Mouse (Mus musculus): ENCODE results near the gene Il9r. TPM values are rescaled to one million over a fixed set of nuclear protein-coding genes. Genes with fewer than 3 reads are reported as not detected.

Gene Il9r
- polyA plus RNA-seq, 1 experiment from 2014 or later, result 0.05 TPM

DNA sequence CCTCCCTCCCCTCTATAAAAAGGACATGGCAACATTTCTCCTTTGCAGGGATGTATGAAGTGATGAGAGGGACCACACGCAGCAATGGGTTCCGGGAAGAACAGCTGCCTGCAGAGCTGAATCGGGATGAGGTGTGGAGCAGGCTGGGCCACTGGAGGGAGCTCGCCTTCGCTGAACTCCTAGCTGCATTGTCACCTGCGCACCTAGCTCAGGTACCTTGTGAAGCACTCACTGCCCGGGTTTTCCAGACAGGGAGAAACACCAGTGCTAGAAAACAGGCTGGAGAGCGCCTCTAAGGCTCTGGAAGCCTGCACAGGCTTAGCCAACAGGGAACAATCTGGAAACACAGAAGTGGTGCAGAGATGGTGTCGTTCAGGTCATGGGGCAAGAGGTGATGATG, 38.6 kb downstream of the Il9r start:
- no peaks in the 10 kb centered on the region for H3K9me3 ChIP-seq (ENCODE audit: low read length)
- H3K4me2 ChIP-seq (ENCODE audit: low read depth, low read length), result no peak overlapping the region
- H3K9ac ChIP-seq (replicated peaks), result no peak overlapping the region
- WGBS (ENCODE audit: insufficient replicate concordance), result 12% methylated on average over 9 of the region's 9 CpGs
- H3K27me3 ChIP-seq (ENCODE audit: insufficient read depth, low read length), result peaks cover 13% of the 10 kb centered on the region
- DNase-seq (no peak), ATAC-seq (no peak)
- no peak overlapping the region for H3K27ac ChIP-seq (ENCODE audit: low read depth)
- no peak overlapping the region for H3K4me3 ChIP-seq (ENCODE audit: low read depth, low read length)
- no peaks in the 10 kb centered on the region for H3K36me3 ChIP-seq (replicated peaks; ENCODE audit: insufficient read depth, low read length)
- no peak for TF ChIP-seq EP300 (IDR thresholded peaks at IDR 0.05; ENCODE audit: low read depth)
- TF ChIP-seq CTCF (IDR thresholded peaks at IDR 0.05; ENCODE audit: low read depth), result no peak
- no peaks in the 10 kb centered on the region for H3K4me1 ChIP-seq (ENCODE audit: insufficient read depth)

DNA sequence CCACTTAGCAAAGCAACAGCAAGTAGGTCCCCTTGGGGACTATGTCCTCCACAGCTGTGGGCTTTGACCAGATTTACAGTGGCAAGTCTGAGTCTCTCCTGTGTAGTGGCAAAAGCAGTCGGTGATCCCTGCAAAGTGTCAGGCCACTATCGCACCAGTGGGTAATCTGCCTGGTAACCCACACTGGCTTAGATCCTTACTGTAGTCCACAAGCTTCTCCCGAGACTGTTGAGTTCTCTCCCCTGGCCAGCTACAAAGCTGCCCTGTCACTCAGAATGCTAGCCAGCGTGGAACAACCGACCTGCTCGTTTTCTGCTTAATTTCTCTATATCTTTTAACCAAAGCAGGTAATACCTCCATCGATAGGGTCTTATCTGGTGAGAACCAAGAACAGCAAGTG, 39.7 kb downstream of the Il9r start:
- Histone ChIP-seq H3K9me3 (ENCODE audit: low read length) (no peaks in the 10 kb centered on the region), H3K27me3 (ENCODE audit: insufficient read depth, low read length) (peaks cover 13% of the 10 kb centered on the region)

DNA sequence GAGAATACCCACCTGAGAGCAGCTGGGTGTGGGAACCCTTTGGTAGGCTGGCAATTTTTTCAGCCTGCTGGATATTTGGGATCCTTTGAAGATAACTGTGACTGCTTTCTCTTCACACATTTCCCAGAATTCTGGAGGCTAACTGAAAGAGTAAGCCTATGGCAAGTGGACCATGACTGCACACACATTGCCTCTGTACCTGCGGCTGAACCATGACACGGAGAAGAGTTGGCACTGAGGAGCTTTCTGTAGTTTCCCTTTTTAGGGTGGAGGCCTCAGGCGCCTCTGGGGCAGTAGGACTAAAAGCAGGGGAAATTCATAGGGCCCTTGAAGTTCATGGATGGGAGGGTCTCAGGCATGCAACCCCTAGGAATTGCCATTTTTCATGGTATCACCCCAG, 40.9 kb downstream of the Il9r start:
- Histone ChIP-seq H3K27me3 (ENCODE audit: insufficient read depth, low read length) (peaks cover 13% of the 10 kb centered on the region), H3K36me3 (replicated peaks; ENCODE audit: insufficient read depth, low read length) (no peaks in the 10 kb centered on the region), H3K4me3 (ENCODE audit: low read depth, low read length) (no peak overlapping the region), H3K27ac (ENCODE audit: low read depth) (no peak overlapping the region), H3K4me2 (ENCODE audit: low read depth, low read length) (no peak overlapping the region), H3K9me3 (ENCODE audit: low read length) (no peaks in the 10 kb centered on the region), H3K4me1 (ENCODE audit: insufficient read depth) (no peaks in the 10 kb centered on the region), H3K9ac (replicated peaks) (no peak overlapping the region)
- DNase-seq (no peak), ATAC-seq (no peak)
- 66% methylated on average over 3 of the region's 3 CpGs for WGBS (ENCODE audit: insufficient replicate concordance)
- no peak for TF ChIP-seq CTCF (IDR thresholded peaks at IDR 0.05; ENCODE audit: low read depth)
- TF ChIP-seq EP300 (IDR thresholded peaks at IDR 0.05; ENCODE audit: low read depth), result no peak

More for the DNA sequence above, 39.7 kb downstream of the Il9r start:
- ATAC-seq (no peak), DNase-seq (no peak)
- H3K4me3 ChIP-seq (ENCODE audit: low read depth, low read length), result no peak overlapping the region
- 71% methylated on average over 7 of the region's 7 CpGs for WGBS (ENCODE audit: insufficient replicate concordance)
- H3K9ac ChIP-seq (replicated peaks), result no peak overlapping the region
- TF ChIP-seq EP300 (IDR thresholded peaks at IDR 0.05; ENCODE audit: low read depth), result no peak
- TF ChIP-seq CTCF (IDR thresholded peaks at IDR 0.05; ENCODE audit: low read depth), result no peak
- H3K36me3 ChIP-seq (replicated peaks; ENCODE audit: insufficient read depth, low read length), result no peaks in the 10 kb centered on the region
- H3K27ac ChIP-seq (ENCODE audit: low read depth), result no peak overlapping the region
- H3K4me2 ChIP-seq (ENCODE audit: low read depth, low read length), result no peak overlapping the region
- no peaks in the 10 kb centered on the region for H3K4me1 ChIP-seq (ENCODE audit: insufficient read depth)

DNA sequence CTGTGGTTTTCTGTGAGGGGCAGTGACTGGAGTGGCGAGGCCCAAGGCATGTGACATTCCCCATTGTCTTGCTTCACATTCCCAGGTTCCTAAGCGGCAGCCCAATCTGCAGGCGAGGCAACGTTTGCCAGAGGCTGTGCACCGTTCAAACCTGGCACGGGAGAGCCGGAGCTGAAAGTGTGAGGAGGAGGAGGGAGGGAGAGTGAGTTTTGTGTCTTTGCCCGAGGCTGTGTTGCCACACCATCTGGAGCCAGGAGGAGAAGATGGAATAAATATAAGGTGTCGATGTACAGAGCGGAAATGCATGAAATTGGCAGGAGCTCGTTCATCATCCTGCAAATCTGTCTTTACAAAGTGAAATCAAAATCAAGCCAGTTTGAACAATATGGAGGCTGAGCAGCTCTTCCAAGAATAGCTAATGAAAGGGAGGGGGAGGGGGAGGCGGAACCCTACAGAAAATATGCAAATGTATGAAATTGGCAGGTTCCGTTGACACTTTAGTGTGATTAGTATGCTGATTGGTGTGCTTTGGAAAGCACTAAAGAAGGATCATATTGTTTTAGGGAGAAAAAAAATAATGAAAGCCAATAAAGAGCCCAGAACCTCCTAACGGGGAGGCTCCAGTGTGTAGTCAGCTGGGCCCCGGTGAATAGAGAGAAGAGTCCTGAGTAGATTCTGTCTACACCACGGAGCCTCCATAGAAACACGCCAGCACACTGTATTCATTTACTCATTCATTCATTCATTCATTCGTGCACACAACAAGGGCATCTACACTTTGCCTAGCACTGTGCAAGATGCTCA, 42.1 kb downstream of the Il9r start:
- no peak overlapping the region for H3K27ac ChIP-seq (ENCODE audit: low read depth)
- no peak for ATAC-seq
- no peaks in the 10 kb centered on the region for H3K36me3 ChIP-seq (replicated peaks; ENCODE audit: insufficient read depth, low read length)
- no peaks in the 10 kb centered on the region for H3K4me1 ChIP-seq (ENCODE audit: insufficient read depth)
- no peak overlapping the region for H3K4me2 ChIP-seq (ENCODE audit: low read depth, low read length)
- H3K9ac ChIP-seq (replicated peaks), result no peak overlapping the region
- H3K27me3 ChIP-seq (ENCODE audit: insufficient read depth, low read length), result peaks cover 13% of the 10 kb centered on the region
- WGBS (ENCODE audit: insufficient replicate concordance), result 71% methylated on average over 18 of the region's 18 CpGs
- no peak for DNase-seq
- no peaks in the 10 kb centered on the region for H3K9me3 ChIP-seq (ENCODE audit: low read length)
- no peak for TF ChIP-seq EP300 (IDR thresholded peaks at IDR 0.05; ENCODE audit: low read depth)
- TF ChIP-seq CTCF (IDR thresholded peaks at IDR 0.05; ENCODE audit: low read depth), result no peak
- no peak overlapping the region for H3K4me3 ChIP-seq (ENCODE audit: low read depth, low read length)

DNA sequence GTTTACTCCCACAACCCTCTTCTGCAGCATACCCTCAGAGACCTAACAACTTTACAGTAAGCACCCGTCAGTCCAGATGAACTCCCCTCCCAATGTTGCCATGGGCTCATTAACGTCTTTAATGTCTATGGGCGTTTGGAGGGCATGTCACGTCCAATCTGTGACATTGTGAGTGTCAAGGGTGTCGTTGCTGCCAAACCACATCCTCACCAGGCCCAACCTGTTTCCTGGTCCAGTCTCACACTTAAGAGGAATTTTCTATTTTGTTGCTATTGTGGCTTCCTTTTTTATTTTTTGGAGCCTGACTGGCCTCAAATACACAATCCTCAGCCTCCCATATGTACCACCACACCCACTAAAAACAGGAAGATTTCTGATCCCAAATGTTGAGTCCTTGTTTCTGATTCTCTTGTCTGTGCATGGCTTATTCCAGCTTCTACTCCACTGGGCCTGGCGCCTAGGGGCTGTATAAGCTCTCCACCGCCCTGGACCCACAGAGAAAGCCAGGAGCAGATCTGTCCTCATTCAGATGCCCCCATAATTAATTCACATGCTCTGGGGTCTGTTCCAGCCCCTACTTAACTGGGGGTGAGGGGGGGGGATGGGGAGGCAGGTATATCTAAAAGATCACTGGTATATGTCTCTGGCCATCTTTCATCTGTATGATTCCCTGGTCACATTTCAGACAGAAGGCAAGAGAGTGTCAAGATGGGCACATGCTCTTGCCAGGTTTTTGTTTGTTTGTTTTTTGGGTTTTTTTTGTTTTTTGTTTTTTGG, 43.0 kb downstream of the Il9r start:
- TF ChIP-seq CTCF (IDR thresholded peaks at IDR 0.05; ENCODE audit: low read depth) (no peak), EP300 (IDR thresholded peaks at IDR 0.05; ENCODE audit: low read depth) (no peak)
- DNase-seq, result no peak
- H3K27me3 ChIP-seq (ENCODE audit: insufficient read depth, low read length), result peaks cover 12% of the 10 kb centered on the region
- H3K4me1 ChIP-seq (ENCODE audit: insufficient read depth), result no peaks in the 10 kb centered on the region
- no peak overlapping the region for H3K4me3 ChIP-seq (ENCODE audit: low read depth, low read length)
- WGBS (ENCODE audit: insufficient replicate concordance), result 46% methylated on average over 7 of the region's 7 CpGs
- no peak overlapping the region for H3K9ac ChIP-seq (replicated peaks)
- ATAC-seq, result no peak
- H3K36me3 ChIP-seq (replicated peaks; ENCODE audit: insufficient read depth, low read length), result no peaks in the 10 kb centered on the region
- no peak overlapping the region for H3K27ac ChIP-seq (ENCODE audit: low read depth)
- no peaks in the 10 kb centered on the region for H3K9me3 ChIP-seq (ENCODE audit: low read length)
- H3K4me2 ChIP-seq (ENCODE audit: low read depth, low read length), result no peak overlapping the region

DNA sequence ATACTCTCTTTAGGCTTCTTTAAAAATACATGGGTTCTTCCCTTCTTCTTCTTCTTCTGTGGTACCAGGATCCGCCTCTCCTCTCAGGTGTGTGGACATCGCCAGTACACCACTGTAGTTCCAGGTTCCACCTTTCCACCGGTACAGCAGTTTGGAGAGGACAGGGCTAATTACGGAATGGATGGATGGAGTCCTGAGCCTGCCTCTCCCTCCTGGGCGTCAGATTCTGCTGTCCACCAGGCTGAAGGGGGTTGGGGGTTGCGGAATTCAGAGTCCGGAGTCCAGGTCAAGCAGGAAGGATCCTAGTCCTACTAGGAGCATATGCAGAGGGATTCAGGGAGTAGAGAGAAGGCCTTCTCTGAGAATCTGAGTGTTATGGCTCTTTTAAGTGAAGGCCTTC, 46.9 kb downstream of the Il9r start:
- Histone ChIP-seq H3K4me2 (ENCODE audit: low read depth, low read length) (no peak overlapping the region), H3K27ac (ENCODE audit: low read depth) (no peak overlapping the region), H3K9me3 (ENCODE audit: low read length) (no peaks in the 10 kb centered on the region), H3K9ac (replicated peaks) (no peak overlapping the region), H3K36me3 (replicated peaks; ENCODE audit: insufficient read depth, low read length) (no peaks in the 10 kb centered on the region), H3K27me3 (ENCODE audit: insufficient read depth, low read length) (no peaks in the 10 kb centered on the region), H3K4me1 (ENCODE audit: insufficient read depth) (no peaks in the 10 kb centered on the region), H3K4me3 (ENCODE audit: low read depth, low read length) (no peak overlapping the region)
- DNase-seq (no peak), ATAC-seq (no peak)
- WGBS (ENCODE audit: insufficient replicate concordance), result 84% methylated on average over 7 of the region's 7 CpGs
- TF ChIP-seq EP300 (IDR thresholded peaks at IDR 0.05; ENCODE audit: low read depth) (no peak), CTCF (IDR thresholded peaks at IDR 0.05; ENCODE audit: low read depth) (no peak)

All from liver, postnatal 0 days (tissue).